Mouse (Mus musculus) left cerebral cortex, postnatal 10 days (tissue): Measurements from ENCODE around the gene Pzp. TPM values are rescaled to one million over a fixed set of nuclear protein-coding genes. Genes with fewer than 3 reads are reported as not detected.
A peak's percentile ranks its signal among the peaks of the same experiment; 100 is the strongest.

Source experiments
- DNase-seq, 2 experiments: peaks; one replicate each; pipeline ENCODE4 v3.0.0; 2021 to 2022; ENCODE audit warnings: low spot score in 2 of 2, mixed read lengths in 1 of 2; ENCODE audit errors: extremely low spot score in 1 of 2
- intact Hi-C: fragments of 180-260 bp; cut with DNase I; formaldehyde crosslinking; loops from one replicate; pipeline ENCODE4 v1.15.1; 2025
- total RNA-seq, 2 experiments: library from RNA; stranded (reverse); gene quantifications; 2 replicates each; pipeline ENCODE4 v1.2.3; 2021

The Pzp gene
- total RNA-seq, 2 experiments from 2014 or later, result 0.15 to 0.73 TPM

GRCm38 (mm10) chr6:128490141-128490540 is 36.4 kb downstream of the Pzp start:
- no peak for DNase-seq
- intact Hi-C loops, result no loop called here

GRCm38 (mm10) chr6:128487736-128488135 is 38.8 kb downstream of the Pzp start:
- intact Hi-C loops, result no loop called here
- no peak for DNase-seq

- peak; percentile 88 to 96 for DNase-seq
- intact Hi-C loops, result loop anchor here (2.0 kb wide), 1 partner anchor 33 kb away; no protein-coding TSS in a partner anchor
Measured at GRCm38 (mm10) chr6:128479463-128480454, 46.8 kb downstream of the Pzp start.

- intact Hi-C loops, result no loop called here
- no peak for DNase-seq
Measured at GRCm38 (mm10) chr6:128477495-128477894, 49.0 kb downstream of the Pzp start.

- intact Hi-C loops, result no loop called here
- no peak for DNase-seq
Measured at GRCm38 (mm10) chr6:128474112-128474511, 52.4 kb downstream of the Pzp start.

- intact Hi-C loops, result no loop called here
- peak in 1 of 2 experiments; percentile 50 for DNase-seq
Measured at GRCm38 (mm10) chr6:128469451-128469850, 57.1 kb downstream of the Pzp start.

GRCm38 (mm10) chr6:128467298-128467697 is 59.2 kb downstream of the Pzp start:
- intact Hi-C loops, result no loop called here
- no peak for DNase-seq

GRCm38 (mm10) chr6:128466563-128466962 is 60.0 kb downstream of the Pzp start:
- no peak for DNase-seq
- intact Hi-C loops, result no loop called here

GRCm38 (mm10) chr6:128466043-128466442 is 60.5 kb downstream of the Pzp start:
- intact Hi-C loops, result no loop called here

GRCm38 (mm10) chr6:128464996-128465395 is 61.5 kb downstream of the Pzp start:
- intact Hi-C loops, result no loop called here
- DNase-seq, result no peak

More at GRCm38 (mm10) chr6:128466043-128466442, 60.5 kb downstream of the Pzp start:
- DNase-seq, result no peak

- DNase-seq, result no peak
- intact Hi-C loops, result no loop called here
Measured at GRCm38 (mm10) chr6:128461606-128462005, 64.9 kb downstream of the Pzp start.

GRCm38 (mm10) chr6:128460729-128461503 is 65.6 kb downstream of the Pzp start:
- intact Hi-C loops, result no loop called here
- DNase-seq, result no peak

- intact Hi-C loops, result no loop called here
- no peak for DNase-seq
Measured at GRCm38 (mm10) chr6:128460321-128460720, 66.2 kb downstream of the Pzp start.

- intact Hi-C loops, result no loop called here
- DNase-seq, result no peak
Measured at GRCm38 (mm10) chr6:128457186-128457585, 69.3 kb downstream of the Pzp start.

GRCm38 (mm10) chr6:128455835-128456605 is 70.5 kb downstream of the Pzp start:
- no peak for DNase-seq
- intact Hi-C loops, result no loop called here

GRCm38 (mm10) chr6:128447063-128447462 is 79.5 kb downstream of the Pzp start:
- no peak for DNase-seq
- intact Hi-C loops, result loop anchor here (2.0 kb wide), 1 partner anchor 32 kb away; no protein-coding TSS in a partner anchor

GRCm38 (mm10) chr6:128445761-128446535 is 80.6 kb downstream of the Pzp start:
- peak in 1 of 2 experiments; percentile 55 for DNase-seq
- intact Hi-C loops, result loop anchor here (2.0 kb wide), 1 partner anchor 33 kb away; no protein-coding TSS in a partner anchor

GRCm38 (mm10) chr6:128440238-128440637 is 86.3 kb downstream of the Pzp start:
- intact Hi-C loops, result no loop called here
- DNase-seq, result no peak
